Mouse (Mus musculus): ENCODE measurements around the gene Rgsl1. TPM values are rescaled to one million over a fixed set of nuclear protein-coding genes. Genes with fewer than 3 reads are reported as not detected.

The Rgsl1 gene
- total and polyA plus RNA-seq, 3 experiments: not detected

DNA sequence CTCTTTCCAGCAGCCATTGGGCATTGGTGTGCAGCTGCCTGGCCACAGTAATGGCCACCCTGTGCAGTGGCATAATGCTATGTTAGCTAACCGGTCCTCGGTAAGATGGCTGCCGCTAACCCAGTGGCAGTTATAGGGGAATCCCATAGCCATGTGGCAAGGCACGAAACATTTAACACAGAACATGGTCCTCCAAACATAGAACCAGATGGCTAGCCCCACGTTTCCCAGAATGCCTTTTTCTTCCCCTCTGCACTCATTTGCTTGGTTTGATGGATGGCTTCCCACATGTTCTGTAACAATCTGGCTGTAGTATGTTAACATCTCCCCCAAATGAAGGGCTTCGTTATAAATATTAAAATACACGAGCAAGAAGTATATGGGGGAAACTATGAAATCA is 67.7 kb downstream of the Rgsl1 start:
- Histone ChIP-seq H3K79me2 (ENCODE audit: control insufficient read depth, insufficient read depth, low read length, poor library complexity) (no peaks in the 10 kb centered on the region), H3K27me3 (ENCODE audit: control insufficient read depth in 1 of 2, insufficient read depth in 2 of 2, low read length in 2 of 2) (no peaks in the 10 kb centered on the region; a peak in 1 of 4 replicates), H3K27ac (ENCODE audit: control insufficient read depth, low read depth, low read length) (no peak overlapping the region), H3K36me3 (ENCODE audit: control insufficient read depth in 1 of 2, insufficient read depth in 2 of 2, low read length in 2 of 2) (no peaks in the 10 kb centered on the region), H3K9ac (ENCODE audit: control insufficient read depth, low read depth, low read length, poor library complexity, severe bottlenecking) (no peak overlapping the region), H3K4me3 (ENCODE audit: control insufficient read depth in 1 of 2, insufficient read depth in 1 of 2, low read depth in 2 of 2, low read length in 2 of 2) (no peak overlapping the region), H3K9me3 (replicated peaks; ENCODE audit: insufficient read depth, low read length) (no peaks in the 10 kb centered on the region), H3K4me1 (ENCODE audit: control insufficient read depth in 1 of 2, insufficient read depth in 2 of 2, low read length in 2 of 2) (no peaks in the 10 kb centered on the region)
- TF ChIP-seq ZMIZ1 (IDR thresholded peaks at IDR 0.05; ENCODE audit: low read depth, low read length): no peak
- TF ChIP-seq ETS1 (IDR thresholded peaks at IDR 0.05; ENCODE audit: low read depth, low read length): no peak
- TF ChIP-seq USF1 (IDR thresholded peaks at IDR 0.05; ENCODE audit: low read depth, low read length): no peak
- TF ChIP-seq POLR2AphosphoS5 (IDR thresholded peaks at IDR 0.05; ENCODE audit: borderline replicate concordance, low read depth, low read length): no peak
- no peak for TF ChIP-seq MYC (IDR thresholded peaks at IDR 0.05; ENCODE audit: low read depth, low read length)
- no peak for TF ChIP-seq TAL1 (IDR thresholded peaks at IDR 0.05; ENCODE audit: low read length)
- no peak for TF ChIP-seq NELFE (IDR thresholded peaks at IDR 0.05; ENCODE audit: low read depth, low read length)
- TF ChIP-seq MAFK (IDR thresholded peaks at IDR 0.05; ENCODE audit: borderline replicate concordance, low read depth, low read length): no peak
- TF ChIP-seq CTCF (IDR thresholded peaks at IDR 0.05 in 2 of 3, conservative IDR thresholded peaks at IDR 0.05 in 1 of 3; ENCODE audit: control insufficient read depth in 1 of 3, insufficient read depth in 1 of 3, low read depth in 2 of 3, low read length in 3 of 3, poor library complexity in 1 of 3, severe bottlenecking in 1 of 3): no peak
- no peak for TF ChIP-seq NRF1 (IDR thresholded peaks at IDR 0.05; ENCODE audit: insufficient read depth, low read depth, low read length, poor library complexity, severe bottlenecking)
- DNase-seq (ENCODE audit: low read depth, low spot score): no peak

DNA sequence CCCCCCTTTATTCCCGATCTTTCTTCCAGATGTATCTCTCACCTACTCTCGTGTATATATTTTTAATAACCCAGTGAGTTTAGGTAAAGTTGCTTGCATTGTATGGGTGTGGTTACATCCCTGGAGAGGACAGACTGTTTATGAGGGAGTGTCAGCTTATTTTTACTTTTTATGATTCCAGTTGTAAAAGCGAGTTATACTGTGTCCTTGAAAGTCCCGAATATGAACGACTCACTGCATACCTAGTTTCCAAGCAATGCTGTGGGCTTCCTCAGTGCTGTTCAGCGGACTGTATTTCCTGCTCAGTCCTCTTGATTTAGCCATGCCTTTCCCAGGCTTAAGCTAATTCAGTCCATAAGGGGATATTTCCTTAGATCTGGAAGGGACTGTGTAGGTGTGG is 68.8 kb downstream of the Rgsl1 start:
- H3K79me2 ChIP-seq (ENCODE audit: control insufficient read depth, insufficient read depth, low read length, poor library complexity): no peaks in the 10 kb centered on the region
- H3K9me3 ChIP-seq (replicated peaks; ENCODE audit: insufficient read depth, low read length): no peaks in the 10 kb centered on the region
- H3K27ac ChIP-seq (ENCODE audit: control insufficient read depth, low read depth, low read length): no peak overlapping the region
- no peaks in the 10 kb centered on the region for H3K36me3 ChIP-seq (ENCODE audit: control insufficient read depth in 1 of 2, insufficient read depth in 2 of 2, low read length in 2 of 2)
- no peak overlapping the region for H3K4me3 ChIP-seq (ENCODE audit: control insufficient read depth in 1 of 2, insufficient read depth in 1 of 2, low read depth in 2 of 2, low read length in 2 of 2)
- no peak for DNase-seq (ENCODE audit: low read depth, low spot score)
- no peaks in the 10 kb centered on the region for H3K4me1 ChIP-seq (ENCODE audit: control insufficient read depth in 1 of 2, insufficient read depth in 2 of 2, low read length in 2 of 2)
- TF ChIP-seq MAZ (IDR thresholded peaks at IDR 0.05; ENCODE audit: low read depth, low read length): no peak
- no peak for TF ChIP-seq MAX (IDR thresholded peaks at IDR 0.05; ENCODE audit: low read length)
- H3K27me3 ChIP-seq (ENCODE audit: control insufficient read depth in 1 of 2, insufficient read depth in 2 of 2, low read length in 2 of 2): no peaks in the 10 kb centered on the region; a peak in 1 of 4 replicates
- H3K9ac ChIP-seq (ENCODE audit: control insufficient read depth, low read depth, low read length, poor library complexity, severe bottlenecking): no peak overlapping the region

DNA sequence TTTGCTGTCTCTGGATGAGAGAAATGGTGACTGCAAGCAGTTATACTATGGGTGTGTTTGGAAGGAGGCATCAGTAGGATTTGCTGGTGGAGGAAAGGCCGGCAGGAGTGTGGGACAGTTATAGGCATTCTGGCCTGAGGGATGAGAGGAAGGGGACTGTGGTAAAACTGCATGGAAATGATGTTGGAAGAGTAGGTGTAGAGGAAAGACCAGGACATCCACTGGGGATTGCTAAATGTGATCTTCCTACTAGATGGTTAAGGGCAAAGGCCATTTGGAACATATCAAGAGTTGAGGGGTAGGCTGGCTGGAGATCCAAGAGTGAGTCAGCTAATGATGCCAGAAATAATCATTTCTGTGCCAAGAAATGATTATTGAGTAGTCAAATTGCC is 73.2 kb downstream of the Rgsl1 start:
- Histone ChIP-seq H3K9me3 (replicated peaks; ENCODE audit: insufficient read depth, low read length) (no peaks in the 10 kb centered on the region), H3K4me1 (ENCODE audit: control insufficient read depth in 1 of 2, insufficient read depth in 2 of 2, low read length in 2 of 2) (no peaks in the 10 kb centered on the region)

More for the DNA sequence above, 73.2 kb downstream of the Rgsl1 start:
- H3K27me3 ChIP-seq (ENCODE audit: control insufficient read depth in 1 of 2, insufficient read depth in 2 of 2, low read length in 2 of 2): no peaks in the 10 kb centered on the region; a peak in 1 of 4 replicates
- H3K9ac ChIP-seq (ENCODE audit: control insufficient read depth, low read depth, low read length, poor library complexity, severe bottlenecking): no peak overlapping the region
- H3K36me3 ChIP-seq (ENCODE audit: control insufficient read depth in 1 of 2, insufficient read depth in 2 of 2, low read length in 2 of 2): no peaks in the 10 kb centered on the region
- no peaks in the 10 kb centered on the region for H3K79me2 ChIP-seq (ENCODE audit: control insufficient read depth, insufficient read depth, low read length, poor library complexity)
- DNase-seq (ENCODE audit: low read depth, low spot score): no peak
- no peak overlapping the region for H3K27ac ChIP-seq (ENCODE audit: control insufficient read depth, low read depth, low read length)
- no peak for TF ChIP-seq MEF2A (IDR thresholded peaks at IDR 0.05; ENCODE audit: extremely low read depth, insufficient replicate concordance, low read depth, low read length, poor library complexity, severe bottlenecking)
- no peak for TF ChIP-seq USF2 (IDR thresholded peaks at IDR 0.05; ENCODE audit: borderline replicate concordance in 1 of 2, insufficient read depth in 1 of 2, low read depth in 1 of 2, low read length in 2 of 2)
- no peak for TF ChIP-seq UBTF (IDR thresholded peaks at IDR 0.05; ENCODE audit: borderline replicate concordance, insufficient read depth, low read depth, low read length)
- no peak for TF ChIP-seq NELFE (IDR thresholded peaks at IDR 0.05; ENCODE audit: low read depth, low read length)
- H3K4me3 ChIP-seq (ENCODE audit: control insufficient read depth in 1 of 2, insufficient read depth in 1 of 2, low read depth in 2 of 2, low read length in 2 of 2): no peak overlapping the region

Measured in MEL (cell line).